Mouse (Mus musculus) neural tube, embryonic 14.5 days (tissue): ENCODE measurements at regions not wholly inside any gene's neighbourhood (a gene's known extent, or its start where the extent isn't known, plus 50 kb on each side); places are given as distances from the start of the nearest gene placed in this dataset.

Experiments
- ATAC-seq: fragments of 200-750 bp; cut with Nextera tagmentation; 2 replicates; pipeline ENCODE4 v1.8.0; 2017; ENCODE audit warnings: low read depth, mild to moderate bottlenecking, moderate TSS enrichment, moderate library complexity
- H3K27ac ChIP-seq: fragments of 300-500 bp; sonication (generic); 2 replicates; pipeline ENCODE4 v1.5.1; 2014; ENCODE audit warnings: low read depth, mild to moderate bottlenecking, control low read depth, low read length, moderate library complexity, mixed read lengths
- H3K27me3 ChIP-seq: fragments of 300-500 bp; sonication (generic); 2 replicates; pipeline ENCODE4 v1.6.1; 2014; ENCODE audit warnings: low read length; ENCODE audit not compliant: control insufficient read depth, insufficient read depth
- H3K36me3 ChIP-seq: fragments of 300-500 bp; sonication (generic); 2 replicates; pipeline ENCODE4 v1.6.1; 2014; ENCODE audit warnings: low read length, mixed read lengths; ENCODE audit not compliant: control insufficient read depth, insufficient read depth
- H3K4me1 ChIP-seq: fragments of 300-500 bp; sonication (generic); 2 replicates; pipeline ENCODE4 v1.6.1; 2014; ENCODE audit warnings: low read length; ENCODE audit not compliant: control insufficient read depth, insufficient read depth
- H3K4me2 ChIP-seq: fragments of 300-500 bp; sonication (generic); 2 replicates; pipeline ENCODE4 v1.6.1; 2014; ENCODE audit warnings: mild to moderate bottlenecking, low read depth, low read length, control low read depth
- H3K4me3 ChIP-seq: fragments of 300-500 bp; sonication (generic); 2 replicates; pipeline ENCODE4 v1.5.1; 2014; ENCODE audit warnings: low read depth, low read length, control low read depth, mixed read lengths
- H3K9ac ChIP-seq: fragments of 300-500 bp; sonication (generic); replicated peaks from 2 replicates; pipeline ENCODE4 v1.6.1; 2014; ENCODE audit warnings: low read depth, mild to moderate bottlenecking, control low read depth, low read length, mixed read lengths
- H3K9me3 ChIP-seq: fragments of 300-500 bp; sonication (generic); 2 replicates; pipeline ENCODE4 v1.6.1; 2016; ENCODE audit warnings: low read length; ENCODE audit not compliant: control insufficient read depth
- WGBS: fragments of 180-500 bp; shearing (Covaris S2); extraction: QIAGEN DNeasy Blood & Tissue Kit; methylation state at CpG from one replicate; pipeline ENCODE4 v1.1.7; 2014; 5-methylcytosine and 5-hydroxymethylcytosine counted together

DNA sequence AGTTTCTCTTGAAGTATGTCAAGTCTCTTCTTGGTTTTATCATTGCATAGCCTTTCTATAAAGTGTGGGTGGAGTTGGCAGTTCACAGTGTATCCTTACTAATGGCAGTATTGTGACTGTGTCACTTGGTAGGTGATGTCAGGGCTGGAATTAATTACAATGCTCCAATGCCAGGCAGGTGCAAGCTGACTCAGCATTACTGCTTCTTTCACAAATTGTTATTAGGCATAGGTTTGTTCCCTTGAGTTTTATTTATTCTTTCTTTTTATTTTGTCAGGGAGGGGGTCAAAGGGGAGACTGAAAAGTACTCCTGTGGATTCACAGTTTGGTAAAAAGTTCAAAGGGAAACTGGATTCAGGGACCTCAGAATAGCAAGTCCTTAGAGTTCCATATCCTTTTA lies 119.6 kb upstream of the Rbms1 start:
- Histone ChIP-seq H3K27ac (no peak overlapping the region), H3K9ac (no peak overlapping the region), H3K27me3 (no peaks in the 10 kb centered on the region), H3K9me3 (no peaks in the 10 kb centered on the region), H3K4me1 (no peaks in the 10 kb centered on the region), H3K4me2 (no peak overlapping the region), H3K4me3 (no peak overlapping the region), H3K36me3 (no peaks in the 10 kb centered on the region)
- ATAC-seq, result no peak

DNA sequence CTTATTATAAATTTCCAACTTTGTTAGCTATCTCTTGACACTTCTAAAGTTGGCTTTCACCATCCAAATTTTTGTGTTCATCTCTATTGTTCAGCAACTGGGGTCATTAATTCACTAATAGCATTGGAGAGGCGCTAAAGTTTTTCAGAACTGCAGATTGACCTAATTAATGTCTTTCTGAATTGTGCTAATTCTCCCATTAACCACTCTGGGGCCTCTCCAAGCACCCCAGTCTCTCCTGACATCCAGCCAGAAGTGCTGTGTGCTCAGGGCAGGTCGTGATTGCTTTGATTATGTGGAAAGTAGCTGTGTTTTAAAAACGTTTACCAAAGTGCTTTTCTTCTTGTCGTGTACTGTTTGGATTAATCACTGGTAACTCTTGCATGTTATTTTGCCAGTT lies 117.0 kb upstream of the Rbms1 start:
- Histone ChIP-seq H3K36me3 (no peaks in the 10 kb centered on the region), H3K4me1 (no peaks in the 10 kb centered on the region), H3K27ac (no peak overlapping the region), H3K4me2 (no peak overlapping the region), H3K4me3 (no peak overlapping the region), H3K27me3 (no peaks in the 10 kb centered on the region), H3K9ac (no peak overlapping the region), H3K9me3 (no peaks in the 10 kb centered on the region)
- 42% methylated on average over 4 of the region's 4 CpGs for WGBS
- no peak for ATAC-seq

DNA sequence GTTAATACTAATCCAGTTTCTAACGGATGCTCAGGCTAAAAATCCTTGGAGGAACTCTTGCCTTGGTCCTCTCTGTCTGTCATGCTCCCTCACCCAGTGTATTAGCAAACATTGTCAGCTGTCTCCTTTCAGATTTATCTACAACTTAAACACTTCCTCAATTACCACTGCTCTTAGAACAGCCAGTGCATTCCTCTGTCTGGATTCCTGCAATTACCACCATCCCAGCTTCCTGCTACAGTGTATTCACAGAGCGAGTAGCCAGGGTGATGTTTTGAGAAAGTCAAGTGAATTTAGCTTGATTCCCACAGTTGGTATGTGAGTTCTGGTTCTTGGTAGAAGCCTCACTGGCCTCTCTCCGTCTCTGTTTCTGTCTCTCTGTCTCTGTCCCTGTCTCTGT lies 108.0 kb upstream of the Rbms1 start:
- WGBS, result 63% methylated on average over 3 of the region's 3 CpGs
- no peak for ATAC-seq
- no peaks in the 10 kb centered on the region for H3K27me3 ChIP-seq
- H3K4me2 ChIP-seq, result no peak overlapping the region
- H3K4me3 ChIP-seq, result no peak overlapping the region
- H3K4me1 ChIP-seq, result no peaks in the 10 kb centered on the region
- no peaks in the 10 kb centered on the region for H3K36me3 ChIP-seq
- no peak overlapping the region for H3K27ac ChIP-seq
- no peak overlapping the region for H3K9ac ChIP-seq
- no peaks in the 10 kb centered on the region for H3K9me3 ChIP-seq

DNA sequence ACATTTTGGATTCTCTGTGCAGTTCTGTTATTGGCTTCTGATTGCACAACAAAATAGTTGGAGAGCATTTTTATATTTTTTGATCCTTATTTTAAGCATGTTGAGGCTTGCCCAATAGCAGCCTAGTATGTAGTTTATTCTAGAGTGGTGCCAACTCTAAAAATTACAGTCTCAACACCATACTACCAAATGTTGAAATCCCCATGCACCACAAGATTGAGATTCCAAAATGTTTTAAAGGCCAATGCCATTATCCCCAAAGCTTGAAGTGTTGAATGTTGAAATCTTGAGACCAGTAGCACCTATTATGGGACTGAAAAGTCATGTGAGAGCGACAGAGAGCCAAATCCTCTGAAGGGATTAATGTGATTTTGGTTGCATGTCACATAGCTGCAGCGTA lies 104.9 kb upstream of the Rbms1 start:
- WGBS, result 81% methylated on average over 2 of the region's 2 CpGs
- ATAC-seq, result no peak

DNA sequence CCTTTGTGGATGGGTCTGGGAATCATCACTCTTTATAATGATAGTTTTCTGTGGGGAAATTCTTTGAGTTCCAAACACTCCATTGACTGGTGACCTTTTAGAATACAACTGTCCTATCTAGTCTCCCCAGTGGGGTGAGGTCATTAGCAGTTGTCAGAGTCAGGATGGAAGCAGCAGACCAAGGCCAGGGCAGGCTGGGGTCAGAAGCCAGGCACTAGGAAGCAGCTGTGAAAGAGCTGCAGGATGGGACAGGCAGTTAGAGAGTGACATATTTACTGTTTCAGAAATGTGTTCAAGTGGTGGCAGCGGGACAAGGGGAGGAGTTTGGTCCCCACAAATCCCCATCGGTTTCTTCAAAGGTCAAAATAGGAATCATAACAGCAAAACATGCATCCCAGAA lies 99.1 kb upstream of the Rbms1 start:
- no peaks in the 10 kb centered on the region for H3K36me3 ChIP-seq
- no peaks in the 10 kb centered on the region for H3K9me3 ChIP-seq
- ATAC-seq, result no peak
- no peaks in the 10 kb centered on the region for H3K27me3 ChIP-seq
- no peaks in the 10 kb centered on the region for H3K4me1 ChIP-seq
- H3K27ac ChIP-seq, result no peak overlapping the region
- no peak overlapping the region for H3K4me2 ChIP-seq
- WGBS, result 60% methylated on average over 2 of the region's 2 CpGs
- no peak overlapping the region for H3K9ac ChIP-seq
- no peak overlapping the region for H3K4me3 ChIP-seq

More for the DNA sequence above, 104.9 kb upstream of the Rbms1 start:
- Histone ChIP-seq H3K4me2 (no peak overlapping the region), H3K9me3 (no peaks in the 10 kb centered on the region), H3K36me3 (no peaks in the 10 kb centered on the region), H3K4me1 (no peaks in the 10 kb centered on the region), H3K27ac (no peak overlapping the region), H3K4me3 (no peak overlapping the region), H3K27me3 (no peaks in the 10 kb centered on the region), H3K9ac (no peak overlapping the region)

DNA sequence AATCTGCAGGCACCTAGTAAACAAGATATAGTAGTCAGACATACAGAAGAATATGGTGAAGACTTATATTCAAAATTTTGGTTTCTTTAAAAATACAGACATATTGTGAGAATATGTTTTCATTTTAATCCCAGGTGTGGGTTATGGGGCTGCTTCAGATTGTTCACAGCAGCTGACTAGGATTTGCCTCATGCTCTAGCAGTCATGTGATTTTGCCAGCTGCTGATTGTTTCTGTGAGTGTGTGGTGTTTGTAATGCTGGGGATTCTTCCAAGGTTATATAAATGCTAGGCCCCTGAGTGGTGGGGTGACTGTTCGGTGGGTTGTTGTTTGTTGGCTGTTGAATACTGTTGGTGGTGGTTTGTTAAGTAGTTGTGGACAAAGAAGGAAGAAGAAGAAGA lies 97.9 kb upstream of the Rbms1 start:
- Histone ChIP-seq H3K36me3 (no peaks in the 10 kb centered on the region), H3K4me3 (no peak overlapping the region), H3K9me3 (no peaks in the 10 kb centered on the region), H3K4me2 (no peak overlapping the region), H3K9ac (no peak overlapping the region), H3K27me3 (no peaks in the 10 kb centered on the region), H3K4me1 (no peaks in the 10 kb centered on the region), H3K27ac (no peak overlapping the region)
- 94% methylated on average over 1 of the region's 1 CpGs for WGBS
- no peak for ATAC-seq

DNA sequence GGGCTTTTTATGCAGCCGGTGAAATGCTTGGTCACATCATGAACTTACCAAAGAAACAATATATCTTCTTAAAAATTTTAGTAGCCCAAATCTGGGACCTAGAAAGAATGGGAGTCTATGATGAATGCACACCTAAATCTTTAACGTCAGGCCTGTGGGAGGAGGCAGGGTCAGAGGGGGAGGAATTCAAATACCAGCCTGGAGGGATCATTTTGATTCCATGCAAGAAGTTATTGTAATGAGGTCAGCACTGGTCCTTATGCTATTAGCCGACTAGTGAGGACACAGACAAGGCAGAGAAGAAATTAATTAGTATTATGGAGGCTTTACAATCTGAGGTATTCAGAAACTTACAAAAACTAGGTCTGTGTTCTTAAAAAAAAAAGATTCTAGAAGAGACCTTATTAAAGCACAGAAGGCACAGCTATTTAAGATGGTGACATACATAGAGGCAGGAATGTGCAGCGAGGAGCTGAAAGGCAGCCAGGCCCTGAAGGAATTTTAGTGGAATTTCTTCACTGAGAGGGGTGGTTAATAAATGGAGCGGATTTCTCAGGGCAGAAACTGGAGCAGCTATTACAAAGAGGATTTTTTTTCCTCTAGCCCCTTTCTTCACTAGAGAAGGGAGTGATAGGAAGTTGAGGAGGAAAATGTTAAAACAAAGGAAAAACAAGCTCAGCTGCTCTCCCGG lies 95.7 kb upstream of the Rbms1 start:
- Histone ChIP-seq H3K27ac (no peak overlapping the region), H3K4me2 (no peak overlapping the region), H3K27me3 (no peaks in the 10 kb centered on the region), H3K9ac (no peak overlapping the region), H3K36me3 (no peaks in the 10 kb centered on the region), H3K4me1 (no peaks in the 10 kb centered on the region), H3K9me3 (no peaks in the 10 kb centered on the region), H3K4me3 (no peak overlapping the region)
- no peak for ATAC-seq
- 23% methylated on average over 6 of the region's 6 CpGs for WGBS

DNA sequence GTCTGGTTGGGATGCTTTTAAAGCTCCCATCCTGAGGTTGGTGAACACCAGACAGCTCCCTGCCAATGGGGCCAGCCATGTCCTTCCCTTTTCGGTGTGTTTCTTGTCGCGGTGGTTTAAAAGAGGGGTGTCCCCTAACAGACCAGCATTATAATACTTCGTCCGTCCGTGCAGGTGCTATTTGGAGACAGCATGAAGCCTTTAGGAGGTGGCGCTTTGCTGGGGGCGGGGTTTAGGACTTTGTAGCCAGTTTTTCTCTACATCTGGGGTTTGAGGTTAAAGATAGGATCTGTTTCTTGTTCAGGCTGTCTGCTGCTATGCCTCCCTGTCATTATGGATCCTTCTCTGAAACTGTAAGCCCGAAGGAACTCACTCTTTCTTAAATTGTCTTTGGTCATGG lies 89.3 kb upstream of the Rbms1 start:
- Histone ChIP-seq H3K36me3 (no peaks in the 10 kb centered on the region), H3K4me2 (no peak overlapping the region), H3K4me3 (no peak overlapping the region), H3K27me3 (no peaks in the 10 kb centered on the region), H3K4me1 (no peaks in the 10 kb centered on the region), H3K27ac (no peak overlapping the region), H3K9ac (no peak overlapping the region), H3K9me3 (no peaks in the 10 kb centered on the region)
- no peak for ATAC-seq
- WGBS, result 73% methylated on average over 9 of the region's 9 CpGs

DNA sequence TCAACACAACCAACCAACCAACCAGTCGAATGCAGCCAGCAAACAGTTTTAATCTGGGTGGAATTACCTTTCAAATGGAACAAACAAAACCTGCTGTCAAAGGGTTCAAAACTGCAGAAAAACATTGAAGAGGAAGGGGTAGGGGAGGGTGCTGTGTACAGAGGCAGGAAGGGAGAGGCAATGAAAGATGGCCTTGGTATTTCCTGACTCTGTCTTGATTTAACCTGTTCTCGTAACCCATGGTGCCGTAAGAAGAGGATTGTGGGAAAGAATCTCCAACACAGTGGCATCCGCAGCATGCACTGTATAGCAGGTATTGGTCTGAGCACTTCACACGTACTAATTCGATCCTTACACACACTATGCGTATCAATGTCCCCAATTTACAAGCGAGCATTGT lies 88.8 kb upstream of the Rbms1 start:
- ATAC-seq, result no peak
- 91% methylated on average over 8 of the region's 8 CpGs for WGBS
- H3K9ac ChIP-seq, result no peak overlapping the region

More for the DNA sequence above, 88.8 kb upstream of the Rbms1 start:
- Histone ChIP-seq H3K4me2 (no peak overlapping the region), H3K27ac (no peak overlapping the region), H3K36me3 (no peaks in the 10 kb centered on the region), H3K9me3 (no peaks in the 10 kb centered on the region), H3K27me3 (no peaks in the 10 kb centered on the region), H3K4me3 (no peak overlapping the region), H3K4me1 (no peaks in the 10 kb centered on the region)
